Mouse (Mus musculus) G1E (cell line): ENCODE data around the gene Rmnd5a.

Experiments used
- CTCF ChIP-seq: IDR thresholded peaks from 2 replicates; pipeline ENCODE4 v1.5.1; 2012; ENCODE audit warnings: low read depth, low read length, inconsistent platforms, mixed read lengths
- GATA1 ChIP-seq: IDR thresholded peaks from 2 replicates; pipeline ENCODE4 v1.6.1; 2012; ENCODE audit warnings: borderline replicate concordance, low read length, inconsistent platforms, mixed read lengths
- POLR2AphosphoS5 ChIP-seq: IDR thresholded peaks from 2 replicates; pipeline ENCODE4 v1.6.1; 2012; ENCODE audit warnings: low read depth, low read length, inconsistent platforms; ENCODE audit not compliant: insufficient replicate concordance

DNA sequence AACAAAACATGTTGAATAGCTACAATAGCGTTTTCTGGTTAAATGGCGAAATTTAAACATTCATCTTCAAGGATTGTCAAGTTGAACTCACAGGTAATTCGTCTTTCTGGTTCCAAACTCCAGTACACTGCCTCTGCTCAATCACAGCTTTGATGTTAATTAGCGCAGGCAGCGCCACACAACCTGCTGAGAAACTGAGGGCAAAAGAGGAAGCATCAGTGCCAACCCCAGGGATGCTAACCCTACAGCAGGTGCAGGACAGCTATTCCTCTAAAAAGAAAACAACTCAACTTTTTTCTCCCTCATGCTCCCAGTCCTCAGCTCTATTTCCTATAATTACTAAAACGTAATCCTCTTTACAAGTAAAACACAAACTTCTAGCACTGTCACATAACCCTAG is 43.7 kb downstream of the Rmnd5a start:
- TF ChIP-seq CTCF (no peak), GATA1 (no peak), POLR2AphosphoS5 (no peak)
